Mouse (Mus musculus): ENCODE data around the gene Krt33a.

Krt33a gene

GRCm38 (mm10) chr11:99985291-99986092 lies 30.5 kb downstream of the Krt33a start:
- DNase-seq: peak; percentile 83 to 87

DNA sequence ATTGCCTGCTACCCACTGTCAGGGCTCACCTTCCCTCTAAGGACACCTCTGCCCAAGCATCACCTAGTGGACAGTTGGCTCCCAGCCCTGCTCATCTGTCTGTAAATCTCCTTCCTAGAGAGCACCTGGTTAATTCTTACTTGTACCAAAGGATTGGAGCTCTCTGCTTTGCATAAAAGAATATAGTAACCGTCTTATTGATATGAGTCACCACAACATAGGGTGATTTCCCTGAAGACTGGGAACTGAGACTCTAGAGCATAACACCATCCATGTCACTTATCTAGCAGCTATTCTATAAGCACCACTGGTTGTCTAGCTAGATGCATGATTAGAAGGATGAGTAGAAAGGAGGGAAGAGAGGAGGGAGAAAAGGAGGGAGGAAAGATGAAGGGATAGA lies 32.6 kb downstream of the Krt33a start:
- DNase-seq: no peak

GRCm38 (mm10) chr11:99982731-99983130 lies 33.3 kb downstream of the Krt33a start:
- DNase-seq: no peak

DNA sequence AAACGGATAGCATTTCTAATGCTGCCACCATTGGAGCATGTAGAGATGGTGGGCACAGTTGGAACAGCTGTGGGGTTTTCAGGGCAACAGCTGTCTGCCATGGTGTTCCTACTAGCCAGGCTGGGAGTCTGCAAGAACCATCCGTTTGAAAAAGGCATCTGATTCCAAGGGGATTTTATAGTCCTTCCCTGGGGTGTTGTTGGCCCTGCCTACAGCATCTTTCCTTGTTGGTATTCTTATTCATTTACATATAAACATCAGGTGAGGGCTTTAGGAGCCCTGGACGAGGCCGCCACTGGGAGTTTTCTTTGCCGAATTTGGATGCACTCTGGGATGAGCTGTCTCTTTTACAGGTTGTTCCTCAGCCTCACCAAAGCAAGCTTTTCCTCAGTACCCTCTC lies 37.1 kb downstream of the Krt33a start, which contains the start of gene Krtap29-1:
Gene Krtap29-1, minus strand, starts transcription at position 101 of the 400 bp plus-strand sequence.
- DNase-seq: no peak

- no peak for DNase-seq
These were observed 50.1 kb downstream of the Krt33a start for GRCm38 (mm10) chr11:99965961-99966360.

- no peak for DNase-seq
These were observed 51.8 kb downstream of the Krt33a start for GRCm38 (mm10) chr11:99964213-99964612.
